11 mouse cellular contexts compared by ENCODE assay signal in genomic region chr7:101871296-101871695, GRCm38 (mm10). TPM values are rescaled to one million over a fixed set of nuclear protein-coding genes. Genes with fewer than 3 reads are reported as not detected.
A peak's percentile ranks its signal among the peaks of the same experiment; 100 is the strongest.
DNase-seq lines count a peak whose midpoint lies in the region; ATAC-seq and TF ChIP-seq lines count a peak whose summit lies in the region.
"Had no signal": no experiment of that assay in that cellular context is flagged by ENCODE, and none has a peak within 500 bp of the region (broad histone marks: within the 10 kb centered on the region; RNA-seq: fewer than 3 reads in every experiment).

No protein-coding gene starts in this region.

- no peaks in the 10 kb centered on the region for H3K27me3 ChIP-seq in heart, embryonic 15.5 days
- no peaks in the 10 kb centered on the region for H3K27me3 ChIP-seq in heart, adult 2 months (ENCODE audit: control insufficient read depth, insufficient read depth, low read length)
- H3K27me3 ChIP-seq in G1E (ENCODE audit: insufficient read depth, low read length) = peaks cover 25% of the 10 kb centered on the region
- H3K27me3 ChIP-seq in lung, postnatal 0 days (replicated peaks; ENCODE audit: insufficient read depth, low read length) = no peaks in the 10 kb centered on the region
- H3K27me3 ChIP-seq: hindbrain, embryonic 13.5 days had no signal

- H3K4me2 ChIP-seq in heart, embryonic 15.5 days = no peak overlapping the region
- no peak overlapping the region for H3K4me2 ChIP-seq in lung, postnatal 0 days (replicated peaks; ENCODE audit: low read depth, low read length)
- H3K4me2 ChIP-seq: hindbrain, embryonic 13.5 days had no signal

- H3K79me2 ChIP-seq in heart, adult 2 months (replicated peaks; ENCODE audit: control insufficient read depth, insufficient read depth, low read length) = no peaks in the 10 kb centered on the region

- intact Hi-C loops in heart, adult 2 months (cut with DNase I) = no loop called here
- intact Hi-C loops in heart, postnatal 10 days (cut with DNase I) = no loop called here

- no peak for TF ChIP-seq EP300 in heart, adult 2 months (IDR thresholded peaks at IDR 0.05; ENCODE audit: insufficient read depth, low read depth, low read length)
- no peak for TF ChIP-seq EP300 in lung, postnatal 0 days (IDR thresholded peaks at IDR 0.05)

- 37% methylated on average over 3 of the region's 3 CpGs for WGBS in heart, embryonic 15.5 days
- WGBS in heart, adult 2 months = 25% methylated on average over 3 of the region's 3 CpGs
- 36% methylated on average over 3 of the region's 3 CpGs for WGBS in lung, postnatal 0 days

- DNase-seq in heart, adult 2 months = no peak
- DNase-seq in G1E (ENCODE audit: low spot score) = peak; percentile 13
- DNase-seq in heart, postnatal 10 days = peak; percentile 17
- peak; percentile 33 for DNase-seq in kidney, postnatal 14 days
- DNase-seq in thymus, postnatal 0 days (ENCODE audit: low spot score) = no peak
- DNase-seq in lung, postnatal 0 days (ENCODE audit: low spot score) = no peak
- no peak for DNase-seq in cerebellum, adult 18-20 months
- DNase-seq: cerebellum, postnatal 14 days; lung, postnatal 10 days had no signal

- H3K4me3 ChIP-seq in heart, embryonic 15.5 days = no peak overlapping the region
- no peak overlapping the region for H3K4me3 ChIP-seq in heart, adult 2 months
- no peak overlapping the region for H3K4me3 ChIP-seq in G1E (ENCODE audit: low read depth, low read length)
- H3K4me3 ChIP-seq in lung, postnatal 0 days (ENCODE audit: low read depth, low read length) = no peak overlapping the region
- H3K4me3 ChIP-seq: hindbrain, embryonic 13.5 days had no signal

- H3K4me1 ChIP-seq in heart, embryonic 15.5 days (replicated peaks) = peaks cover 21% of the 10 kb centered on the region
- H3K4me1 ChIP-seq in heart, adult 2 months (ENCODE audit: control insufficient read depth, insufficient read depth, low read length) = peaks cover 5% of the 10 kb centered on the region
- no peaks in the 10 kb centered on the region; the same call in none of the 2 replicates for H3K4me1 ChIP-seq in G1E (ENCODE audit: insufficient read depth, low read depth, low read length)
- no peaks in the 10 kb centered on the region for H3K4me1 ChIP-seq in lung, postnatal 0 days (ENCODE audit: insufficient read depth, low read depth, low read length)
- H3K4me1 ChIP-seq: hindbrain, embryonic 13.5 days had no signal

- H3K27ac ChIP-seq in heart, embryonic 15.5 days = peak overlapping the region; percentile 11
- H3K27ac ChIP-seq in heart, adult 2 months = no peak overlapping the region
- no peak overlapping the region for H3K27ac ChIP-seq in lung, postnatal 0 days (ENCODE audit: low read length)
- H3K27ac ChIP-seq: hindbrain, embryonic 13.5 days had no signal

- H3K9ac ChIP-seq in heart, embryonic 15.5 days = no peak overlapping the region
- no peak overlapping the region for H3K9ac ChIP-seq in heart, adult 2 months (ENCODE audit: low read depth, low read length)
- no peak overlapping the region for H3K9ac ChIP-seq in lung, postnatal 0 days (replicated peaks; ENCODE audit: low read depth)
- H3K9ac ChIP-seq: hindbrain, embryonic 13.5 days had no signal

- no peak for ATAC-seq in heart, embryonic 15.5 days (replicated peaks; ENCODE audit: insufficient number of reproducible peaks, insufficient read depth, low FRiP score, low read depth)
- 0 out of 2 replicates have a peak, but pooled peaks have one; percentile 22 for ATAC-seq in G1E (ENCODE audit: extremely low read depth, insufficient number of reproducible peaks, low FRiP score, poor library complexity, severe bottlenecking)
- ATAC-seq in lung, postnatal 0 days = no peak

- no peaks in the 10 kb centered on the region for H3K36me3 ChIP-seq in heart, embryonic 15.5 days
- H3K36me3 ChIP-seq in heart, adult 2 months (ENCODE audit: control insufficient read depth, insufficient read depth, low read length) = no peaks in the 10 kb centered on the region
- H3K36me3 ChIP-seq in G1E (replicated peaks) = no peaks in the 10 kb centered on the region
- H3K36me3 ChIP-seq in lung, postnatal 0 days (ENCODE audit: insufficient read depth, low read length) = no peaks in the 10 kb centered on the region
- H3K36me3 ChIP-seq: hindbrain, embryonic 13.5 days had no signal

- TF ChIP-seq POLR2A in heart, adult 2 months (IDR thresholded peaks at IDR 0.05; ENCODE audit: insufficient read depth, low read depth, low read length) = no peak

- TF ChIP-seq CTCF in heart, adult 2 months (IDR thresholded peaks at IDR 0.05) = no peak
- no peak for TF ChIP-seq CTCF in G1E (IDR thresholded peaks at IDR 0.05; ENCODE audit: low read depth, low read length)
- TF ChIP-seq CTCF in lung, postnatal 0 days (IDR thresholded peaks at IDR 0.05) = no peak

- no peaks in the 10 kb centered on the region for H3K9me3 ChIP-seq in heart, embryonic 15.5 days (replicated peaks)
- H3K9me3 ChIP-seq in G1E (replicated peaks) = no peaks in the 10 kb centered on the region
- H3K9me3 ChIP-seq in lung, postnatal 0 days (ENCODE audit: low read length) = no peaks in the 10 kb centered on the region
- H3K9me3 ChIP-seq: hindbrain, embryonic 13.5 days had no signal

RNA-seq across cellular contexts. Expression of gene Folr1, which starts 0.7 kb away (rescaled TPM):
- 4.3 and 6.1 TPM in 2 replicates for polyA plus RNA-seq in heart, embryonic 15.5 days (2015; fragmentation: Nextera tagmentation; extraction: Ambion mirVana)
- total RNA-seq in heart, adult 2 months (2021) = not detected
- 0.39 and 2.1 TPM in 2 replicates for polyA plus RNA-seq in heart, adult 2 months (2012; rRNA removed)
- total RNA-seq in G1E (2014; fragmentation: Nextera tagmentation) = not detected in 2 replicates
- 0.22 and 0.64 TPM in 2 replicates for total RNA-seq in G1E (2017)
- not detected in 2 replicates for polyA plus RNA-seq in G1E (2012)
- 1 to 10 TPM in 1 of 2 experiments, under 1 TPM in 1; 0.72 to 1.2 TPM for total RNA-seq in heart, postnatal 10 days (2021)
- polyA plus RNA-seq in thymus, postnatal 0 days (2015; fragmentation: Nextera tagmentation; extraction: Ambion mirVana) = 0.18 and 0.54 TPM in 2 replicates
- 0.95 and 2.4 TPM in 2 replicates for polyA plus RNA-seq in lung, postnatal 0 days (2015; fragmentation: Nextera tagmentation; extraction: Ambion mirVana)

RNA-seq across cellular contexts. Expression of gene Anapc15, which starts 7.8 kb away (rescaled TPM):
- polyA plus RNA-seq in heart, embryonic 15.5 days (2015; fragmentation: Nextera tagmentation; extraction: Ambion mirVana) = 48.3 and 54.7 TPM in 2 replicates
- 10 to 100 TPM; 18.4 to 20.3 TPM for total RNA-seq in heart, adult 2 months (2021)
- 24.2 and 27.9 TPM in 2 replicates for polyA plus RNA-seq in heart, adult 2 months (2012; rRNA removed)
- total RNA-seq in G1E (2014; fragmentation: Nextera tagmentation) = 55.6 and 63.3 TPM in 2 replicates
- total RNA-seq in G1E (2017) = 113 and 128 TPM in 2 replicates
- polyA plus RNA-seq in G1E (2012) = 20.2 and 20.5 TPM in 2 replicates
- 10 to 100 TPM; 21.5 to 28.7 TPM for total RNA-seq in heart, postnatal 10 days (2021)
- 100 and 102 TPM in 2 replicates for polyA plus RNA-seq in thymus, postnatal 0 days (2015; fragmentation: Nextera tagmentation; extraction: Ambion mirVana)
- polyA plus RNA-seq in lung, postnatal 0 days (2015; fragmentation: Nextera tagmentation; extraction: Ambion mirVana) = 26.0 and 28.8 TPM in 2 replicates

RNA-seq across cellular contexts. Expression of gene Folr2, which starts 14.3 kb away (rescaled TPM):
- 1.1 and 1.9 TPM in 2 replicates for polyA plus RNA-seq in heart, embryonic 15.5 days (2015; fragmentation: Nextera tagmentation; extraction: Ambion mirVana)
- total RNA-seq in heart, adult 2 months (2021) = 1 to 10 TPM; 5.2 to 6.0 TPM
- 23.1 and 29.8 TPM in 2 replicates for polyA plus RNA-seq in heart, adult 2 months (2012; rRNA removed)
- total RNA-seq in G1E (2014; fragmentation: Nextera tagmentation) (not detected in 2 replicates), G1E (2017) (not detected in 2 replicates)
- not detected in 2 replicates for polyA plus RNA-seq in G1E (2012)
- 1 to 10 TPM; 2.3 to 3.8 TPM for total RNA-seq in heart, postnatal 10 days (2021)
- 3.6 and 3.8 TPM in 2 replicates for polyA plus RNA-seq in thymus, postnatal 0 days (2015; fragmentation: Nextera tagmentation; extraction: Ambion mirVana)
- 0.73 and 0.81 TPM in 2 replicates for polyA plus RNA-seq in lung, postnatal 0 days (2015; fragmentation: Nextera tagmentation; extraction: Ambion mirVana)

RNA-seq across cellular contexts. Expression of gene Inppl1, which starts 33.3 kb away (rescaled TPM):
- polyA plus RNA-seq in heart, embryonic 15.5 days (2015; fragmentation: Nextera tagmentation; extraction: Ambion mirVana) = 52.7 and 64.5 TPM in 2 replicates
- 100 to 1,000 TPM; 146 to 164 TPM for total RNA-seq in heart, adult 2 months (2021)
- polyA plus RNA-seq in heart, adult 2 months (2012; rRNA removed) = 170 and 177 TPM in 2 replicates
- total RNA-seq in G1E (2014; fragmentation: Nextera tagmentation) (31.6 and 55.6 TPM in 2 replicates), G1E (2017) (41.0 and 43.2 TPM in 2 replicates)
- 54.1 and 62.2 TPM in 2 replicates for polyA plus RNA-seq in G1E (2012)
- 100 to 1,000 TPM; 135 to 140 TPM for total RNA-seq in heart, postnatal 10 days (2021)
- polyA plus RNA-seq in thymus, postnatal 0 days (2015; fragmentation: Nextera tagmentation; extraction: Ambion mirVana) = 2.1 and 5.6 TPM in 2 replicates
- polyA plus RNA-seq in lung, postnatal 0 days (2015; fragmentation: Nextera tagmentation; extraction: Ambion mirVana) = 24.2 and 33.8 TPM in 2 replicates

RNA-seq across cellular contexts. Expression of gene Lamtor1, which starts 34.4 kb away (rescaled TPM):
- polyA plus RNA-seq in heart, embryonic 15.5 days (2015; fragmentation: Nextera tagmentation; extraction: Ambion mirVana) = 130 and 151 TPM in 2 replicates
- total RNA-seq in heart, adult 2 months (2021) = 100 to 1,000 TPM; 104 to 125 TPM
- polyA plus RNA-seq in heart, adult 2 months (2012; rRNA removed) = 244 and 272 TPM in 2 replicates
- total RNA-seq in G1E (2014; fragmentation: Nextera tagmentation) = 96.2 and 96.5 TPM in 2 replicates
- total RNA-seq in G1E (2017) = 145 and 146 TPM in 2 replicates
- polyA plus RNA-seq in G1E (2012) = 136 and 153 TPM in 2 replicates
- total RNA-seq in heart, postnatal 10 days (2021) = 100 to 1,000 TPM in 1 of 2 experiments, 10 to 100 TPM in 1; 99.8 to 107 TPM
- polyA plus RNA-seq in thymus, postnatal 0 days (2015; fragmentation: Nextera tagmentation; extraction: Ambion mirVana) = 147 and 148 TPM in 2 replicates
- 131 and 153 TPM in 2 replicates for polyA plus RNA-seq in lung, postnatal 0 days (2015; fragmentation: Nextera tagmentation; extraction: Ambion mirVana)

Comparison
In these comparisons a context has a peak if more than half of its experiments do, and no peak if none do; other contexts are left out.
1. DNase-seq: peak in G1E (single experiment), heart, postnatal 10 days (2 of 2) and kidney, postnatal 14 days (single experiment); none in heart, adult 2 months (0 of 2), thymus, postnatal 0 days (single experiment), lung, postnatal 0 days (single experiment) and cerebellum, adult 18-20 months (0 of 2).